Mouse (Mus musculus): ENCODE measurements around the gene Pigo. TPM values are rescaled to one million over a fixed set of nuclear protein-coding genes. Genes with fewer than 3 reads are reported as not detected.
A peak's percentile ranks its signal among the peaks of the same experiment; 100 is the strongest.

Gene Pigo
- polyA plus RNA-seq, 1 experiment from 2014 or later: 27.5 TPM

DNA sequence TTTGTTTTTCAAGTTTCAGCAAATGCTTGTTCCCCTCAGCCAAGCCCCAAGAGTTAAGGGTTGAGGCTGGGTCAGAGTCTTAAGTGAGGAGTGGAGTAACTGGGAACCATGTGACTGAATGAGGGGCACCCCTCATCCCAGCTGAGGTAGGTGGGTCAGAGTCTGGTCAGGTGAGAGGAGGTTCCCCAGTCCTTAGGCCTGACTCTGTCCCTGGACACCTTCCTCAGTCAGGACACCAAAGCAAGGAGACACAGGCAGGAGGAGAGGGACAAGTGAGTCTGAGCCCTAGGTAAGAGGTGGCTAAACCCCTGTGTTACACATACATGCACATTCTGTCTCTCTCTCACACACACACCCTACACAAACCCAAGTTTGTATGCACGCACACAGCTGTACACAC is 6.9 kb upstream of the Pigo start:
- peak overlapping the region; percentile 92 for H3K27ac ChIP-seq
- H3K4me2 ChIP-seq: no peak overlapping the region
- 100% methylated on average over 1 of the region's 1 CpGs for WGBS
- H3K27me3 ChIP-seq: no peaks in the 10 kb centered on the region
- H3K36me3 ChIP-seq: peaks cover 70% of the 10 kb centered on the region
- H3K4me1 ChIP-seq (replicated peaks): peaks cover 34% of the 10 kb centered on the region
- H3K9me3 ChIP-seq: no peaks in the 10 kb centered on the region
- ATAC-seq (ENCODE audit: low FRiP score): no peak
- no peak overlapping the region for H3K9ac ChIP-seq
- no peak overlapping the region for H3K4me3 ChIP-seq

DNA sequence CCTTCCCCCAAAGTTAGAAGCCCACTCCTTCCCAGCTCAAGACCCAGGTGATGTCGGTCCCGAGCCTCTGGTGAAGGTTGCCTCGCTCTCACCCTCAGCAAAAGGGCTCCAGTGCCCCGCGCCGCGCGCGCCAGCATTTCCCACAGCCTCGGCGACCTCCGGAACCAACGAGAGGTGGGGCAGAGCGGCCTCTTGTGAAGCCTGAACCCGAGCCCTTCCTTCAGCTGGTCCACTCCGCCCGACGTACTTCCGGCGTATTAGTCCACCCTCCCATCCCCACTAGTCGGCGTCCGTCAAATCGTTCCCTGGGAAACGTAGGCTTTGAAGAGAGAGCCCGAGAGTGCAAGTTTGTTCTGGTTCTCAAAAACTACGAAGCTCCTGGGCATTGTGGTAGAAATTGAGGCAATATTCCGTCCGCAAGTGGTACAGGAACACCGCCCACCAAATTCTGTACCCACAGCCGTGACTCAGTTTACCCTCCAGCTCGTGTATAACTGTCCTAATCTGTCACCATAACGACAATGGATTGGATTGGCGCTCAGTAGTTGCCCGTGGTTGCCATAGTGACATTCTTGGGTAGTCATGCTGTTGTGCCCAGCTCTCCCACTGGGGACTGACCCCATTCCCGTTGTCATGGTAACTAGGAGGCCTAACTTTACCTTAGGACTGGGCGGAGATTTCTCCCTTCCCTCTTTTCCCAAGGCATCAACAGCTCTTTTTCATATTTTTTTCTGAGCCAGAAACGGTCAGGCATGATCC is 5.8 kb upstream of the Pigo start, which contains the start of gene Stoml2:
Stoml2 (minus strand) TSS at position 474 of the 759 bp plus-strand sequence.
- H3K4me3 ChIP-seq: peak within 1 kb of the TSS; percentile 85
- H3K27me3 ChIP-seq: no peaks in the 10 kb centered on the region
- peak within 1 kb of the TSS; percentile 92 for H3K27ac ChIP-seq
- H3K4me1 ChIP-seq (replicated peaks): peaks cover 28% of the 10 kb centered on the region
- H3K9ac ChIP-seq: peak within 1 kb of the TSS; percentile 94
- ATAC-seq (ENCODE audit: low FRiP score): peak; percentile 96
- peaks cover 75% of the 10 kb centered on the region for H3K36me3 ChIP-seq
- H3K4me2 ChIP-seq: peak within 1 kb of the TSS; percentile 86
- under 1% methylated on average over 38 of the region's 38 CpGs for WGBS
- H3K9me3 ChIP-seq: no peaks in the 10 kb centered on the region

DNA sequence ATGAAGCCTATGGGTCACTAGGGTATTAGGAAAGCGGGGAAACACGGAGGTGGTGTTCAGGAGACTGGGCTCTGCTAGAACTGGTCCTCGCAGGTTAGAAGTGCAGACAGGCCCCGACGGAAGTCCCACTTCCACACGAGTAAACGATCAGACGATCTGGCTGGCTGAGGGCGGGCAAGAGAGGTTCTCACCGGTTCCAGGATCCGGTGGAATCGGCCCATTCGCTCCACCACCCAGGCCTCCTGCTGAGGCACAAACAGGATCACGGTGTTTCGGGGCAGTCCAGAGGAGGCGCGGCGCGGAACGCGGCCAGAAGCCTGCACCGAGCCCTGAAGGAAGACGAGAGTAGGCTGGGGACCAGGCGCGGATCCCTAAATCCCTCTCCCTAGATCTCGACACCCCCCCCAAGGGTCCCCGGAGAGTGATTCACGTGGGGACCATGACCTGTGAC is 5.2 kb upstream of the Pigo start:
- Histone ChIP-seq H3K27me3 (no peaks in the 10 kb centered on the region), H3K9me3 (no peaks in the 10 kb centered on the region), H3K27ac (peak overlapping the region; percentile 92), H3K4me3 (peak overlapping the region; percentile 85), H3K4me2 (peak overlapping the region; percentile 86), H3K36me3 (peaks cover 69% of the 10 kb centered on the region), H3K4me1 (replicated peaks) (peaks cover 28% of the 10 kb centered on the region), H3K9ac (peak overlapping the region; percentile 94)
- peak; percentile 65 for ATAC-seq (ENCODE audit: low FRiP score)
- 2% methylated on average over 28 of the region's 28 CpGs for WGBS

DNA sequence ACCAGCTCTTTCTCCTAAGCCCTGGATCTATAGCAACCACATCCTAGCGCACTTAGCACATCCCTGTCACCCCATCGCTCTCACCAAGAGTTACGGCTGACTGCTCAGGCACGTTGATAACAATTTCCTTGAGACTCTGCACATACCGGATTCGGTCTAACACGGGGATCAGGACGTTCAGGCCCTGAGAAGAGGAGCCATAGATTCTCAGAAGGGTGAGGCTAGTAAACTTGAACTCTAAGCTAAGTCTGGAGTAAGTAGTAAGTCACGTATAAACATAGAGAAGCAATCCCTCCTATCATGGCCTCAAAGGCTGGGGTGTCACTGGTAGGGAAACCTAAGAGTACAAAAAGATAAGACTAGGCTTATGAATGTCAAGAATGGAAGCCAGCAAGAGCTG is 4.7 kb upstream of the Pigo start:
- peak overlapping the region; percentile 94 for H3K9ac ChIP-seq
- H3K36me3 ChIP-seq: peaks cover 65% of the 10 kb centered on the region
- peak overlapping the region; percentile 86 for H3K4me2 ChIP-seq
- peaks cover 28% of the 10 kb centered on the region for H3K4me1 ChIP-seq (replicated peaks)
- 77% methylated on average over 9 of the region's 9 CpGs for WGBS
- no peak for ATAC-seq (ENCODE audit: low FRiP score)
- peak overlapping the region; percentile 85 for H3K4me3 ChIP-seq
- no peaks in the 10 kb centered on the region for H3K9me3 ChIP-seq
- peak overlapping the region; percentile 92 for H3K27ac ChIP-seq
- H3K27me3 ChIP-seq: no peaks in the 10 kb centered on the region

DNA sequence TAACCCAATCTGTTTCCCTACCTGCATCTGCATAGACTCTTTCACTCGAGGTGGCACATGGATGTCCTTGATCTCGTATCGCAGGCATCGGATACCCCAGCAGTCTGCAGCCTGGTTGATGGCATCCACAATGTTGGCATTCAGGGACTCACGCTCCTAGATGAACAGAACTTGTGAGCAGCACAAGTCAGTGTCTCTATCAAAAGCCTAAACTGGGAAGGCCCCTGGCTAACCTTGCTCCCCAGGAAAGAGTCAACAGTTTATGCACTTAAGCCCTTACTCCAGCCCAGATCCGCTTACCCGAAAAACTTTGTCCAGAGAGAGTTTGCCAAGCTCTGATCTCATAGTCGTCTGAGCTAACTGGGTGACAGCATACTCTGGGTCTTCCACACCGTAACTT is 4.1 kb upstream of the Pigo start:
- H3K4me3 ChIP-seq: no peak overlapping the region
- no peaks in the 10 kb centered on the region for H3K27me3 ChIP-seq
- ATAC-seq (ENCODE audit: low FRiP score): no peak
- H3K4me2 ChIP-seq: peak overlapping the region; percentile 86; the same call in 1 of the 2 replicates
- 97% methylated on average over 9 of the region's 9 CpGs for WGBS
- no peak overlapping the region for H3K27ac ChIP-seq
- peaks cover 59% of the 10 kb centered on the region for H3K36me3 ChIP-seq
- no peak overlapping the region; the same call in 1 of the 2 replicates for H3K9ac ChIP-seq
- H3K4me1 ChIP-seq (replicated peaks): peaks cover 32% of the 10 kb centered on the region
- H3K9me3 ChIP-seq: no peaks in the 10 kb centered on the region

DNA sequence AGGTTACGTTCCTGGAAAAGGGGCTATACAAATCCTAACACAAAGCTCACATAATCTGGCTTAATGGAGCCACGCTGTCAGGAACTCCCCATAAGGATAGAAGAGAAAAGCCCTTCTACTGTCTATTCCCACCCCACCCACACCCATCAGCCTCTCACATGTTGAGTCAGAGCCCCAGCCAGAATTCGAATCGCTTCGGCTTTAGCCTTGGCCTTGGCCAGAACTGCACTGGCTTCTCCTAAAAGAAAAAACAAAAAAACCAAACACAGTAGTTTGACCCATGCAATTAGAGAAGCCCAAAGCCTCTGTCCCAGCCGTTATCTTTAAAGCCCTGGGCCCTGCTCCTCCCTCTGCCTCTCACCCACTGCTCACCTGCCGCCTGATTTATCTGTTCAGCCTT is 3.5 kb upstream of the Pigo start:
- Histone ChIP-seq H3K4me3 (no peak overlapping the region), H3K27ac (no peak overlapping the region), H3K4me2 (no peak overlapping the region), H3K36me3 (peaks cover 52% of the 10 kb centered on the region), H3K27me3 (no peaks in the 10 kb centered on the region), H3K4me1 (replicated peaks) (peaks cover 38% of the 10 kb centered on the region), H3K9me3 (no peaks in the 10 kb centered on the region), H3K9ac (no peak overlapping the region)
- no peak for ATAC-seq (ENCODE audit: low FRiP score)
- 98% methylated on average over 7 of the region's 7 CpGs for WGBS

DNA sequence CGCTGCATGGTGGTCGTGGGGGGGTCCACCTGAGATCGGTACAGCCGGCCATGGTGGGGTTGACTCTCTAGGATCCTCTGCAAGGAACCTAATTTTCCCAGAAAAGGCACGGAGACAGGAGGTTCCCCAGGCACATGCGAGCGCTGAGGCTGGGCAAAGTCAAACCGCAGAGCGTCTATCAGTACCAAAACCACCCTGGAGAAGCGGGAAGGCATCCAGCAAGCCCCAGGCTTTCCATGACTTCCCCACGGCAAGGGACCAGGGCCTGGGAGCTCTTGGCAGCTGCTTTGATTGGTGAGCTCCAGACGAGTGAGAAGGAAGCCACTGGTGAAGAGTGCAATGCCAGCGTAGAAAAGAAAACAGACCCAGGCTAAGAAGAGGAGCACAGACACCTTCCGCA is 946 bp downstream of the Pigo start:
- peaks cover 24% of the 10 kb centered on the region for H3K4me1 ChIP-seq (replicated peaks)
- H3K4me2 ChIP-seq: peak overlapping the region; percentile 78
- no peaks in the 10 kb centered on the region for H3K27me3 ChIP-seq
- no peak for ATAC-seq (ENCODE audit: low FRiP score)
- no peaks in the 10 kb centered on the region for H3K9me3 ChIP-seq
- H3K4me3 ChIP-seq: peak overlapping the region; percentile 62
- H3K27ac ChIP-seq: peak overlapping the region; percentile 96
- H3K9ac ChIP-seq: peak overlapping the region; percentile 78
- 88% methylated on average over 14 of the region's 14 CpGs for WGBS
- peaks cover 72% of the 10 kb centered on the region for H3K36me3 ChIP-seq

DNA sequence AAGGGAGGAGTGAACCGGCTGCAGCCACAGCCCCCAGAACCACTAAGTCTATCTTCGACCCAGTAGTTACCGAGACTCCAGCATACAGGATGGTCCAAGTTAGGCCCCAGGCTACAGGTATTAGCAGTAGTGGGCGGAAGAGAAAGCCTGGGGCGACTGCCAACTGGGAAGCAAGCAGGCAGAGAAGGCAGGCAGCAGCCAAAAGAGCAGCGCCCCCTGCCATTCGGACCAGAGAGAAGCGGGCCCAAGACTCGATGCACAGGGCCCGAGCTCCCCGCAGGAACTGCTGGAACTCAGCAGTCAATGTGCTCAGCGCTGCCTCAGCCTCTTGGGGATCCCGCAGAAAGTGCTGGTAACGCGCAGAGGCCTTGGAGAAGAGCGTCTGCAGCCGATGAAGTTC is 4.3 kb downstream of the Pigo start:
- Histone ChIP-seq H3K36me3 (peaks cover 72% of the 10 kb centered on the region), H3K4me2 (no peak overlapping the region)

DNA sequence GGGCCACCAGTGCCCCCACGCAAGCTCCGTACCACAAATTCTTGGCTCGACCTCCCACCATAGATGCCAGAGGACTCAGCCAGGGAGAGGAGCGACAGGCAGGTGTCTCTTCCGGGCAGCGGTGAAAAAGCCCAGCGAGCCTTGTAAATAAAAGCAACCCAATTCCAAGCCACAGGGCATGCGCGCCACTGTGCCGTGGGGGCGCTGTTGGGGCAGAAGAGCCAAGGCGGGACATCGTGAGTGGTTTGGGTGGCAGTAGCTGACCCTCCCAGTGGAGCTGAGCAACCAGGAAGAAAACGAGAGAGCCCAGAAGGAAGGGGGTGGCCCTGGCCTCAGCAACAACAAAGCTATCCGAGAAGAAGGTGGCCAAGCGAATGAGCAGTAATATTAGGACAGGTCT is 4.7 kb downstream of the Pigo start:
- Histone ChIP-seq H3K27ac (no peak overlapping the region), H3K4me1 (replicated peaks) (peaks cover 22% of the 10 kb centered on the region), H3K9ac (no peak overlapping the region), H3K4me2 (no peak overlapping the region), H3K4me3 (no peak overlapping the region), H3K27me3 (no peaks in the 10 kb centered on the region), H3K9me3 (no peaks in the 10 kb centered on the region), H3K36me3 (peaks cover 72% of the 10 kb centered on the region)
- WGBS: 87% methylated on average over 16 of the region's 16 CpGs
- no peak for ATAC-seq (ENCODE audit: low FRiP score)

More for the DNA sequence above, 4.3 kb downstream of the Pigo start:
- Histone ChIP-seq H3K4me1 (replicated peaks) (peaks cover 22% of the 10 kb centered on the region), H3K9me3 (no peaks in the 10 kb centered on the region), H3K4me3 (no peak overlapping the region), H3K9ac (no peak overlapping the region), H3K27ac (no peak overlapping the region), H3K27me3 (no peaks in the 10 kb centered on the region)
- WGBS: 71% methylated on average over 17 of the region's 17 CpGs
- ATAC-seq (ENCODE audit: low FRiP score): no peak

DNA sequence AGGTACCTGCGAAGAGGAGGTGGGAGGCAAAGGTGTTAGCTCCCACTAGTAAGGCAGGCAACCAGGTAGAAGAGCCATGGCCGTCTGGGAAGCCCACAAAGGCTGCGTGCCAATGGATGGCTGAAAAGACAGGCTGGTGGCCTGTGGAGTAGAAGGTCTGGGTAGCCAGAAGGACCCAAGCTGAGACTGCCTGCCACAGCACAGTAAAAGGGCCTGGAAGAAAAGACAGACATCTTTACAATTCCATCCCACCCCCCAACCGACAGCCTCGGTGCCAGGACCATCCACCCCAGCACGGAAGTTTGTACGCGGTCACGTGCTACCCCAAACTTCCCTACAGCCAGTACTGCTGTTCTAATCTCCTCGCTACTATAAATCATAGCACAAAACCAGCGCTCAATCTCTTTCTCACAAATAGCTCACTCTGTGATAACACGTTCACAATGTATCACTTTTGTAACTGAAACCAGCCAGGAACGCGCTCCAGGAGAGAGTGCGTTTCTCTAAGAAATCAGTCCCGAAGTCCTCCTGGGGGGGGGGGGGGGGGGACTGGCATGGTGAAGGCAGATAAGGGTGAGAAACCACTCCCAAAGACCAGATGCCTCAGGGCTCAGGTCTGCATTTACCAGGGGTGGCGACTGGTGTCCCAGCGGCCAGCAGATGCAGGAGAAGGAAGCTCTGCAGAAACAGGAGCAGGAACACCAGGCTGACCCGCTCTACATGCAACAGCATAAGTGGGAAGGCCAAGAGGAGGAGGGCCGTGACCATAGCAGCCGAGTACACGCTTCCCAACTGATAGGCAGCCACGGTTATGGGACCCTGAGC is 5.8 kb downstream of the Pigo start:
- no peaks in the 10 kb centered on the region for H3K9me3 ChIP-seq
- 94% methylated on average over 23 of the region's 23 CpGs for WGBS
- no peak for ATAC-seq (ENCODE audit: low FRiP score)
- peaks cover 72% of the 10 kb centered on the region for H3K36me3 ChIP-seq
- H3K27ac ChIP-seq: no peak overlapping the region
- H3K4me3 ChIP-seq: no peak overlapping the region
- H3K9ac ChIP-seq: no peak overlapping the region
- no peaks in the 10 kb centered on the region for H3K27me3 ChIP-seq
- peaks cover 19% of the 10 kb centered on the region for H3K4me1 ChIP-seq (replicated peaks)
- no peak overlapping the region for H3K4me2 ChIP-seq

DNA sequence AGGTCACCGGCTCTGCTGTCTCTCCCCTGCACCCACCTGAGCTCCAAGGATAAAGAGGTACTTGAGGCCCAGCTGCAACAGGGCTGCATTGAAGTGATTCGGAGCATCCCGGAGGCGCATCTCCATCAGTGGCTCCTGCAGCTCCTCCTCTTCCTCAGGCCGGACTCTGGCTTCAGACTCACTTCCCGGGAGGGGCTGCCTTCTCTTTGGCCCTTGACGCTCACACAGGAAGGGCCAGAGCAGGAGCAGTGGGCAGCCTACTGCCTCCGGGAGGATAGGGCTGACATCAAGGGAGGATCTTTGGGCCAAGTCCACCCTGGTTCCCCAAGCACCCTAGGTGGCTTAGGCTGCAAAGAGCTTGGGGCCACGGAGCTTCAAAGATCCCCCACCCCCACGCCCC is 6.4 kb downstream of the Pigo start:
- 95% methylated on average over 10 of the region's 10 CpGs for WGBS

DNA sequence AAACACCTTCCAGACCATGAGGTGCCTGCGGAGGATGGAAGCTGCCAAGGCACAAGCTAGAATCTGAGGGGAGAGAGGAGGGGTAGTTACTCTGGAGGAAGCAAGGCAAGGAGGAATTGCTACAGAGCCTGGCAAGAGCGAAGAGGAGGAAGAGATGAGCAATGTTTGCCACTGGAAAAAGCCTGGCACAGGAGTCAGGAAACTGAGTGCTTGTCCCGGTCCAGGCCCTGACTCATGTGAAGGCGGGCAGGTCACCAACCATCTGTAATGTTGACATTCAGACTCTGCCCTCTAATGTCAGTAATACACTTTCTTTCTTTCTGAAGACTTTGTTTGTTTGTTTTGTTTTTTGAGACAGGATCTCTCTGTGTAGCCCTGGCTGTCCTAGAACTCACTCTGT is 7.5 kb downstream of the Pigo start:
- Histone ChIP-seq H3K4me2 (no peak overlapping the region), H3K4me3 (no peak overlapping the region), H3K27ac (no peak overlapping the region), H3K27me3 (no peaks in the 10 kb centered on the region), H3K9me3 (no peaks in the 10 kb centered on the region), H3K4me1 (replicated peaks) (0 out of 2 replicates have a peak, but pooled peaks cover 2% of the 10 kb centered on the region), H3K36me3 (peaks cover 66% of the 10 kb centered on the region), H3K9ac (no peak overlapping the region)
- ATAC-seq (ENCODE audit: low FRiP score): no peak
- 94% methylated on average over 4 of the region's 4 CpGs for WGBS

More for the DNA sequence above, 6.4 kb downstream of the Pigo start:
- peaks cover 12% of the 10 kb centered on the region for H3K4me1 ChIP-seq (replicated peaks)
- no peak overlapping the region for H3K27ac ChIP-seq
- peaks cover 72% of the 10 kb centered on the region for H3K36me3 ChIP-seq
- H3K4me2 ChIP-seq: no peak overlapping the region
- no peaks in the 10 kb centered on the region for H3K9me3 ChIP-seq
- H3K27me3 ChIP-seq: no peaks in the 10 kb centered on the region
- no peak overlapping the region for H3K4me3 ChIP-seq
- ATAC-seq (ENCODE audit: low FRiP score): no peak
- no peak overlapping the region for H3K9ac ChIP-seq
